Mouse (Mus musculus): ENCODE results near the gene Tmem243.
"Not testable (repeated sequence)": the region's sequence is repeated elsewhere in the genome, so short reads cannot be mapped to it uniquely, and the experiment has no call there.

The Tmem243 gene

GRCm38 (mm10) chr5:9169328-9170005 is 69.0 kb downstream of the Tmem243 start:
- not testable (repeated sequence) for DNase-seq (ENCODE audit: low read depth, low spot score)

- DNase-seq (ENCODE audit: low read depth, low spot score) = no peak
These were observed 72.8 kb downstream of the Tmem243 start for GRCm38 (mm10) chr5:9173295-9173694.

DNA sequence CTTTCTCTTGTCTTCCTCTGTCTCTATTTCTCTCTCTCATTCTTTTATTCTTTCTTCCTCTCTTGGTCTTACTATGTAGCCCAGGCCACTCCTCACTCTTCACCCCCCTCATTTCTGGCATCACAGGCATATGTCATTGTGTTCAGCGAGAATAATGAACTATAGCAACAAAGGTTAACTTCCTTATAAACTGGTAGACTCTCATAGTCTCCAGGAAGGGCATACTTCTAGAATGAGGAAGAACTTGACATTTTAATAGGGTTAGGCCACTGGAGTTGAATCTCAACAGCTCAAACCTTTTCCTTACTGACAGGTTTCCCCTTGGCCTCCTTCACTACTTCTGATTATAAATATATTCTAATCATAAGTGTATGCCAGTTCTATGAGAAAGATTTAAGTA is 86.0 kb downstream of the Tmem243 start:
- DNase-seq (ENCODE audit: low read depth, low spot score) = no peak
